27 mouse cellular contexts compared by ENCODE assay signal in the genomic region with DNA sequence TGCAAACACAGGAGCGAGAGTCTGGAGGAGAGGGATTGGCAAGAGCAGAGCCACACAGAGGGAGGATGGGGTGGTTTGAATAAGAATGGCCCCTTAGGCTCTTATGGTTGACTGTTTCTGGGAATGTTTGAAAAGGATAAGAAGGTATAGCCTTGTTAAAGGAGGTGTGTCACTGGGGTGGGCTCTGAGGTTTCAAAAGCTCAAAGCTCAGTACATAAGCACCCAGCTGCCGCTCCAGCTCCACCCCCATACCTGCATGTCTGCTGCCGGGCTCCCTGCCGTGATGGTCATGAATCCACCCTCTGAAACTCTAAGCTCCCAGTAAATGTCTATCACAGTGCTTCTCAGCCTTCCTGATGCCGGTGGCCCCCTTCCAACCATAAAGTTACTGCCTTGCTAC. TPM values are rescaled to one million over a fixed set of nuclear protein-coding genes. Genes with fewer than 3 reads are reported as not detected.
DNase-seq lines count a peak whose midpoint lies in the region; ATAC-seq and TF ChIP-seq lines count a peak whose summit lies in the region.
"Had no signal": no experiment of that assay in that cellular context is flagged by ENCODE, and none has a peak within 500 bp of the region (broad histone marks: within the 10 kb centered on the region; RNA-seq: fewer than 3 reads in every experiment).

No protein-coding gene starts in this region.

- H3K4me2 ChIP-seq in liver, embryonic 15.5 days: no peak overlapping the region
- no peak overlapping the region for H3K4me2 ChIP-seq in liver, embryonic 12.5 days
- H3K4me2 ChIP-seq in embryonic facial prominence, embryonic 15.5 days (replicated peaks): no peak overlapping the region
- H3K4me2 ChIP-seq: heart, embryonic 11.5 days; hindbrain, embryonic 13.5 days; lung, embryonic 15.5 days; stomach, embryonic 15.5 days had no signal

- no peaks in the 10 kb centered on the region for H3K36me3 ChIP-seq in liver, embryonic 15.5 days (replicated peaks)
- no peaks in the 10 kb centered on the region for H3K36me3 ChIP-seq in liver, embryonic 12.5 days
- H3K36me3 ChIP-seq in ES-E14 (ENCODE audit: control insufficient read depth, insufficient read depth, low read length, poor library complexity, severe bottlenecking): no peaks in the 10 kb centered on the region
- no peaks in the 10 kb centered on the region for H3K36me3 ChIP-seq in embryonic facial prominence, embryonic 15.5 days
- H3K36me3 ChIP-seq: G1E; hindbrain, embryonic 13.5 days; lung, embryonic 15.5 days; midbrain, embryonic 10.5 days; stomach, embryonic 15.5 days had no signal

- no peaks in the 10 kb centered on the region for H3K27me3 ChIP-seq in liver, embryonic 15.5 days
- H3K27me3 ChIP-seq in liver, embryonic 12.5 days (replicated peaks): no peaks in the 10 kb centered on the region
- H3K27me3 ChIP-seq in embryonic facial prominence, embryonic 15.5 days: no peaks in the 10 kb centered on the region
- H3K27me3 ChIP-seq: hindbrain, embryonic 13.5 days; lung, embryonic 15.5 days; stomach, embryonic 15.5 days had no signal

- no peak overlapping the region for H3K4me3 ChIP-seq in liver, embryonic 15.5 days (replicated peaks)
- H3K4me3 ChIP-seq in liver, embryonic 12.5 days: no peak overlapping the region
- no peak overlapping the region for H3K4me3 ChIP-seq in ES-E14 (ENCODE audit: insufficient read depth in 1 of 2, low read depth in 1 of 2, low read length in 2 of 2, poor library complexity in 1 of 2, severe bottlenecking in 1 of 2)
- no peak overlapping the region for H3K4me3 ChIP-seq in embryonic facial prominence, embryonic 15.5 days (replicated peaks)
- H3K4me3 ChIP-seq: hindbrain, embryonic 13.5 days; lung, embryonic 15.5 days; midbrain, embryonic 10.5 days; stomach, embryonic 15.5 days had no signal

- H3K4me1 ChIP-seq in liver, embryonic 15.5 days (replicated peaks): peaks cover 40% of the 10 kb centered on the region
- peaks cover 56% of the 10 kb centered on the region for H3K4me1 ChIP-seq in liver, embryonic 12.5 days
- H3K4me1 ChIP-seq in ES-E14 (ENCODE audit: control insufficient read depth in 2 of 2, insufficient read depth in 2 of 2, low read length in 2 of 2, poor library complexity in 1 of 2): peaks cover 0 to 7% of the 10 kb centered on the region in 2 experiments; a peak in 2 of 4 replicates
- peaks cover 15% of the 10 kb centered on the region for H3K4me1 ChIP-seq in embryonic facial prominence, embryonic 15.5 days

- in situ Hi-C loops in ES-E14 (cut with MboI; ENCODE audit: low sequenced_read_pairs in 2 of 2, unreplicated experiment in 2 of 2): no loop called here

- no peaks in the 10 kb centered on the region for H3K9me3 ChIP-seq in liver, embryonic 15.5 days (replicated peaks)
- H3K9me3 ChIP-seq in liver, embryonic 12.5 days (replicated peaks): no peaks in the 10 kb centered on the region
- H3K9me3 ChIP-seq in ES-E14 (ENCODE audit: control insufficient read depth, insufficient read depth, low read depth, low read length): no peaks in the 10 kb centered on the region
- no peaks in the 10 kb centered on the region for H3K9me3 ChIP-seq in embryonic facial prominence, embryonic 15.5 days (replicated peaks)
- H3K9me3 ChIP-seq: G1E; hindbrain, embryonic 13.5 days; lung, embryonic 15.5 days; stomach, embryonic 15.5 days had no signal

- 0 out of 2 replicates have a peak, but pooled peaks have one; percentile 28 for ATAC-seq in frontal cortex, adult (ENCODE audit: low TSS enrichment)
- no peak for ATAC-seq in liver, embryonic 15.5 days (ENCODE audit: insufficient read depth)
- no peak for ATAC-seq in liver, embryonic 12.5 days
- ATAC-seq in embryonic facial prominence, embryonic 15.5 days (ENCODE audit: insufficient number of reproducible peaks, low FRiP score, low TSS enrichment, low read depth): no peak
- ATAC-seq: CD4-positive, CD25-positive, alpha-beta regulatory T cell, adult 4 months; forebrain, postnatal 0 days; intestine, embryonic 16.5 days had no signal

- WGBS in liver, embryonic 15.5 days (ENCODE audit: insufficient replicate concordance): 69% methylated on average over 5 of the region's 5 CpGs
- WGBS in liver, embryonic 12.5 days (ENCODE audit: insufficient replicate concordance): 67% methylated on average over 5 of the region's 5 CpGs
- 46% methylated on average over 5 of the region's 5 CpGs for WGBS in embryonic facial prominence, embryonic 15.5 days

- H3K27ac ChIP-seq in liver, embryonic 15.5 days (replicated peaks): peak overlapping the region; percentile 72; the same call in 1 of the 2 replicates
- no peak overlapping the region for H3K27ac ChIP-seq in liver, embryonic 12.5 days
- peak overlapping the region; percentile 65; the same call in 1 of the 2 replicates for H3K27ac ChIP-seq in ES-E14 (ENCODE audit: insufficient read depth, low read depth, low read length, poor library complexity, severe bottlenecking)
- H3K27ac ChIP-seq in embryonic facial prominence, embryonic 15.5 days (replicated peaks): peak overlapping the region; percentile 58
- H3K27ac ChIP-seq: hindbrain, embryonic 13.5 days; liver, embryonic 14.5 days; lung, embryonic 15.5 days; midbrain, embryonic 10.5 days; stomach, embryonic 15.5 days had no signal

- no peak for DNase-seq in frontal cortex, postnatal 25 days (ENCODE audit: low spot score in 2 of 2)
- peak; percentile 69 for DNase-seq in ES-E14 (ENCODE audit: low read depth, low spot score)
- DNase-seq in spleen, postnatal 14 days (ENCODE audit: low spot score in 2 of 2): no peak
- DNase-seq: adrenal gland, postnatal 14 days; cerebellum, adult 11 months; cerebellum, adult 9-10 months; cerebellum, postnatal 36 days; gastrocnemius, postnatal 36 days; heart, postnatal 36 days; kidney, adult 8-10 months; kidney, postnatal 10 days; layer of hippocampus, adult 9-11 months; right cerebral cortex, postnatal 14 days had no signal

- H3K9ac ChIP-seq in liver, embryonic 15.5 days: no peak overlapping the region; the same call in 1 of the 2 replicates
- no peak overlapping the region for H3K9ac ChIP-seq in liver, embryonic 12.5 days
- H3K9ac ChIP-seq in ES-E14 (ENCODE audit: insufficient read depth, low read depth, low read length, poor library complexity, severe bottlenecking): peak overlapping the region; percentile 7; the same call in 1 of the 2 replicates
- no peak overlapping the region for H3K9ac ChIP-seq in embryonic facial prominence, embryonic 15.5 days
- H3K9ac ChIP-seq: forebrain, postnatal 0 days; hindbrain, embryonic 13.5 days; liver, embryonic 14.5 days; lung, embryonic 15.5 days; stomach, embryonic 15.5 days had no signal

TF ChIP-seq in ES-E14, 5 proteins besides CTCF, POLR2A, EP300 and RAD21:
- TF ChIP-seq ZC3H11A (IDR thresholded peaks at IDR 0.05; ENCODE audit: borderline replicate concordance, low read depth, low read length) (no peak), MAFK (IDR thresholded peaks at IDR 0.05; ENCODE audit: insufficient read depth, low read depth, low read length) (no peak), ZNF384 (IDR thresholded peaks at IDR 0.05; ENCODE audit: low read depth, low read length) (no peak), CHD2 (IDR thresholded peaks at IDR 0.05; ENCODE audit: low read depth, low read length) (no peak), HCFC1 (IDR thresholded peaks at IDR 0.05; ENCODE audit: borderline replicate concordance, insufficient read depth, low read length) (no peak)

RNA-seq across cellular contexts. Expression of a gene that starts 40.7 kb away (rescaled TPM):
- polyA plus RNA-seq in liver, embryonic 15.5 days (2015; fragmentation: Nextera tagmentation; extraction: Ambion mirVana): 290 and 291 TPM in 2 replicates
- polyA plus RNA-seq in liver, embryonic 12.5 days (2016; fragmentation: Nextera tagmentation; extraction: Ambion mirVana): 307 and 317 TPM in 2 replicates
- 513 and 583 TPM in 2 replicates for total RNA-seq in ES-E14 (2012; rRNA removed)
- polyA plus RNA-seq in embryonic facial prominence, embryonic 15.5 days (2015; fragmentation: Nextera tagmentation; extraction: Ambion mirVana): 642 and 651 TPM in 2 replicates

RNA-seq across cellular contexts. Expression of a gene that starts 40.8 kb away (rescaled TPM):
- 1.9 and 2.3 TPM in 2 replicates for polyA plus RNA-seq in liver, embryonic 15.5 days (2015; fragmentation: Nextera tagmentation; extraction: Ambion mirVana)
- polyA plus RNA-seq in liver, embryonic 12.5 days (2016; fragmentation: Nextera tagmentation; extraction: Ambion mirVana): 6.0 and 6.3 TPM in 2 replicates
- 29.2 and 29.9 TPM in 2 replicates for total RNA-seq in ES-E14 (2012; rRNA removed)
- 15.2 and 15.3 TPM in 2 replicates for polyA plus RNA-seq in embryonic facial prominence, embryonic 15.5 days (2015; fragmentation: Nextera tagmentation; extraction: Ambion mirVana)
